Mouse (Mus musculus) CH12.LX (cell line): ENCODE measurements around the gene Catip. TPM values are rescaled to one million over a fixed set of nuclear protein-coding genes. Genes with fewer than 3 reads are reported as not detected.

Experiments used
- DNase-seq: peaks from one replicate; pipeline ENCODE4 v3.0.0-alpha.2; 2013; ENCODE audit errors: extremely low read depth
- H3K27ac ChIP-seq: 2 replicates; pipeline ENCODE4 v1.5.1; 2012; ENCODE audit warnings: low read depth, mild to moderate bottlenecking, control low read depth, moderate library complexity; ENCODE audit not compliant: insufficient read depth
- H3K27me3 ChIP-seq: replicated peaks from 2 replicates; pipeline ENCODE3; 2012; ENCODE audit warnings: inconsistent platforms
- H3K36me3 ChIP-seq, 2 experiments: replicated peaks in 1 of 2; 2 replicates each; pipeline versions ENCODE3 to v1.6.1; 2012; ENCODE audit warnings: inconsistent platforms in 1 of 2, low read length in 1 of 2, mild to moderate bottlenecking in 1 of 2, mixed read lengths in 1 of 2, moderate library complexity in 1 of 2; ENCODE audit not compliant: control insufficient read depth in 1 of 2, insufficient read depth in 1 of 2
- H3K4me1 ChIP-seq, 2 experiments: 2 replicates each; pipeline ENCODE4 v1.6.1; 2012; ENCODE audit warnings: inconsistent platforms in 1 of 2, moderate library complexity in 1 of 2; ENCODE audit not compliant: insufficient read depth in 2 of 2, control insufficient read depth in 1 of 2
- H3K4me2 ChIP-seq: 2 replicates; pipeline ENCODE4 v1.6.1; 2012; ENCODE audit warnings: low read depth, mild to moderate bottlenecking, control low read depth; ENCODE audit not compliant: poor library complexity, insufficient read depth, severe bottlenecking
- H3K4me3 ChIP-seq, 3 experiments: fragments of 150-350 bp in 1 of 3; sonication (generic) in 1 of 3; replicated peaks in 1 of 3; 2 replicates each; pipeline versions ENCODE3 to v1.5.1; 2011 to 2012; ENCODE audit warnings: low read depth in 2 of 3, low read length in 2 of 3, mild to moderate bottlenecking in 2 of 3, moderate library complexity in 2 of 3, control low read depth in 1 of 3, improper control_type of control experiment in 1 of 3, inconsistent platforms in 1 of 3, mixed read lengths in 1 of 3; ENCODE audit not compliant: poor library complexity in 1 of 3
- H3K79me2 ChIP-seq: replicated peaks from 2 replicates; pipeline ENCODE4 v1.6.1; 2012; ENCODE audit warnings: mild to moderate bottlenecking, moderate library complexity; ENCODE audit not compliant: control insufficient read depth, poor library complexity, insufficient read depth, severe bottlenecking; ENCODE audit errors: extremely low read depth
- H3K9ac ChIP-seq: 2 replicates; pipeline ENCODE4 v1.6.1; 2012; ENCODE audit warnings: low read depth, mild to moderate bottlenecking, control low read depth, moderate library complexity; ENCODE audit not compliant: insufficient read depth
- H3K9me3 ChIP-seq: replicated peaks from 2 replicates; pipeline ENCODE3; 2012; ENCODE audit warnings: low read length, inconsistent platforms, mixed read lengths
- BHLHE40 ChIP-seq: IDR thresholded peaks from 2 replicates; pipeline ENCODE4 v1.6.1; 2011; ENCODE audit warnings: mild to moderate bottlenecking, low read depth, low read length, improper control_type of control experiment
- CHD1 ChIP-seq: IDR thresholded peaks from 2 replicates; pipeline ENCODE4 v1.6.1; 2012; ENCODE audit warnings: low read depth, low read length, improper control_type of control experiment, inconsistent platforms
- CTCF ChIP-seq, 2 experiments: IDR thresholded peaks in 1 of 2; conservative IDR thresholded peaks in 1 of 2; 2 replicates each; pipeline ENCODE4 v1.5.1; 2011 to 2012; ENCODE audit warnings: low read depth in 2 of 2, low read length in 2 of 2, improper control_type of control experiment in 1 of 2, inconsistent platforms in 1 of 2, mild to moderate bottlenecking in 1 of 2, moderate library complexity in 1 of 2
- E2F4 ChIP-seq: IDR thresholded peaks from 2 replicates; pipeline ENCODE4 v1.6.1; 2011; ENCODE audit warnings: low read depth, low read length, improper control_type of control experiment; ENCODE audit not compliant: insufficient replicate concordance
- HCFC1 ChIP-seq: IDR thresholded peaks from 2 replicates; pipeline ENCODE4 v1.6.1; 2012; ENCODE audit warnings: low read depth, mild to moderate bottlenecking, inconsistent platforms, low read length, improper control_type of control experiment
- MAZ ChIP-seq: IDR thresholded peaks from 2 replicates; pipeline ENCODE4 v1.6.1; 2012; ENCODE audit warnings: low read depth, mild to moderate bottlenecking, inconsistent platforms, low read length, improper control_type of control experiment, moderate library complexity
- MEF2A ChIP-seq: IDR thresholded peaks from 2 replicates; pipeline ENCODE4 v1.6.1; 2014; ENCODE audit warnings: low read depth, mild to moderate bottlenecking, inconsistent platforms, low read length, improper control_type of control experiment, borderline replicate concordance
- MXI1 ChIP-seq: IDR thresholded peaks from 2 replicates; pipeline ENCODE4 v1.6.1; 2011; ENCODE audit warnings: mild to moderate bottlenecking, low read depth, low read length, improper control_type of control experiment
- NELFE ChIP-seq: IDR thresholded peaks from 2 replicates; pipeline ENCODE4 v1.6.1; 2011; ENCODE audit warnings: low read depth, low read length, improper control_type of control experiment
- PAX5 ChIP-seq: IDR thresholded peaks from 2 replicates; pipeline ENCODE4 v1.6.1; 2012; ENCODE audit warnings: low read length, inconsistent platforms, mixed read lengths
- POLR2AphosphoS2 ChIP-seq: IDR thresholded peaks from 2 replicates; pipeline ENCODE4 v1.6.1; 2011; ENCODE audit warnings: low read depth, low read length, improper control_type of control experiment
- RAD21 ChIP-seq: IDR thresholded peaks from 2 replicates; pipeline ENCODE4 v1.6.1; 2011; ENCODE audit warnings: low read depth, mild to moderate bottlenecking, low read length, improper control_type of control experiment, moderate library complexity
- SMC3 ChIP-seq: IDR thresholded peaks from 2 replicates; pipeline ENCODE4 v1.6.1; 2011; ENCODE audit warnings: low read depth, low read length, improper control_type of control experiment
- TBP ChIP-seq: conservative IDR thresholded peaks from 2 replicates; pipeline ENCODE4 v1.6.1; 2011; ENCODE audit warnings: low read depth, low read length, improper control_type of control experiment
- UBTF ChIP-seq: IDR thresholded peaks from 2 replicates; pipeline ENCODE4 v1.6.1; 2012; ENCODE audit warnings: low read depth, mild to moderate bottlenecking, inconsistent platforms, low read length, improper control_type of control experiment, moderate library complexity
- USF1 ChIP-seq: IDR thresholded peaks from 2 replicates; pipeline ENCODE4 v1.6.1; 2014; ENCODE audit warnings: low read depth, mild to moderate bottlenecking, inconsistent platforms, low read length, improper control_type of control experiment
- ZC3H11A ChIP-seq: IDR thresholded peaks from 2 replicates; pipeline ENCODE4 v1.6.1; 2012; ENCODE audit warnings: low read depth, mild to moderate bottlenecking, inconsistent platforms, low read length, improper control_type of control experiment
- ZKSCAN1 ChIP-seq: IDR thresholded peaks from 2 replicates; pipeline ENCODE4 v1.6.1; 2012; ENCODE audit warnings: low read depth, inconsistent platforms, low read length, improper control_type of control experiment, borderline replicate concordance
- dilution Hi-C: fragments of 300-500 bp; cut with MboI; formaldehyde crosslinking; loops from 2 replicates; pipeline ENCODE4 v1.14.3; 2020; ENCODE audit warnings: low sequenced_read_pairs; ENCODE audit not compliant: extremely low pct_unique_long_range_greater_than_20kb, extremely low pct_ligation_motif_present
- in situ Hi-C: fragments of 300-500 bp; cut with MboI; formaldehyde crosslinking; loops from 3 replicates; pipeline ENCODE4 v1.14.3; 2019; ENCODE audit warnings: low sequenced_read_pairs, low pct_ligation_motif_present, low pct_unique_long_range_greater_than_20kb, mixed read lengths
- polyA plus RNA-seq: library from polyadenylated mRNA; unstranded; fragments of >175 nt; gene quantifications from 2 replicates; pipeline ENCODE4 v1.2.1, GENCODE M21; 2012; ENCODE audit warnings: low read depth; ENCODE audit not compliant: insufficient read length
- total RNA-seq, 2 experiments: library from RNA; depleted of rRNA; stranded (reverse); fragments of 300-350 nt in 1 of 2; fragments of >200 nt in 1 of 2; gene quantifications; 2 replicates each; pipeline ENCODE4 v1.2.3; 2012 to 2014

The Catip gene
- total and polyA plus RNA-seq, 3 experiments, result 0.11 to 2.6 (median 0.30) TPM

DNA sequence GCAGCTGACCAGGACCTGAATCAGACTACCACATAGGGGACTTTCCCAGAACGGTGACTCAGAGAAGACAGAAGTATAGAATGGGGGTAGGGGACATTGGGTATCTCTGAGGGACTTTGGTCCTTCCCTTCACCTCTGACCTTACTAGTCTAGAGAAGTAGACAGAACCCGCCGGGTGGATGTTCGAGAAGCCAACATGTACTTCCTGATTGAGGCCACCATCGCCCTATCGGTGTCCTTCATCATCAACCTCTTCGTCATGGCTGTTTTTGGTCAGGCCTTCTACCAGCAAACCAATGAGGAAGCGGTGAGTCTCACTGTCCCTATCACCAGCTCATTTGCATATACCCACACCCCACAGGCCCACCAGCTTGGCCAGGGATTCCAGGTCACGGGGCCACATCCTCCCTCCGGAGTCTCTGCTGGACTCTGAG lies 19.7 kb downstream of the Catip start (continued):
- TF ChIP-seq RAD21 (no peak; the same call in 1 of the 2 replicates), PAX5 (no peak), MEF2A (peak; percentile 72), ZC3H11A (no peak), ZKSCAN1 (no peak), CTCF (conservative IDR thresholded peaks at IDR 0.05 in 1 of 2, IDR thresholded peaks at IDR 0.05 in 1 of 2; ENCODE audit: low read depth in 2 of 2, low read length in 2 of 2) (no peak), NELFE (0 out of 2 replicates have a peak, but pooled peaks have one; percentile 47), HCFC1 (no peak; the same call in none of the 2 replicates), POLR2AphosphoS2 (no peak)

- in situ Hi-C loops (no loop called here), dilution Hi-C loops (no loop called here)
- peak overlapping the region in 1 of 3 experiments; percentile 25 for H3K4me3 ChIP-seq
- H3K9ac ChIP-seq, result no peak overlapping the region
- no peaks in the 10 kb centered on the region for H3K27me3 ChIP-seq
- no peak overlapping the region for H3K4me2 ChIP-seq
- peaks cover 43 to 81% of the 10 kb centered on the region in 2 experiments for H3K4me1 ChIP-seq
- no peak overlapping the region for H3K27ac ChIP-seq
- TF ChIP-seq MAZ (no peak), SMC3 (no peak), E2F4 (no peak), ZKSCAN1 (no peak), USF1 (no peak), HCFC1 (no peak), CHD1 (no peak), UBTF (no peak), BHLHE40 (no peak), PAX5 (no peak), MXI1 (no peak)
- no peaks in the 10 kb centered on the region for H3K79me2 ChIP-seq
- no peak for DNase-seq
- H3K36me3 ChIP-seq, result peaks cover 0 to 23% of the 10 kb centered on the region in 2 experiments
- no peaks in the 10 kb centered on the region for H3K9me3 ChIP-seq
Measured at GRCm38 (mm10) chr1:74383385-74383784, 21.5 kb downstream of the Catip start.

DNA sequence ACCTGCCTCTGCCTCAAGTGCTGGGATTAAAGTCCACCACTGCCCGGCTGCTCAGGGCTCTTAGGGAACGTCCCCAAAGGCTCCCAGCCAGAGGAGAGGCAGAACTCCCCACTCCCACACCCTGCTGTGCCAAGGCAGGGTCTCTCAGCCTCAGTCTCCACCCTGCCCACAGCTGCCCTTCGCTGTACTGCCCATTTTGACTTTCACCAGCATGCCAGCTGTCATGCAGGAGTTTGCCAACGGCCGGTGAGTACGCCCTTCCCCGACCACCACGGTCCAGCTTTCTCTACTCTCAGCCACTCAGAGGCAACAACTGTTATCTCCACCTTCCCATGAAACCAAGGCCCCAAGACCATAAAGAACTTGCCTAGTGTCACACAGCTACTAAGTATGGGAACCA lies 22.6 kb downstream of the Catip start:
- Histone ChIP-seq H3K9ac (no peak overlapping the region), H3K27ac (no peak overlapping the region), H3K4me1 (peaks cover 41 to 83% of the 10 kb centered on the region in 2 experiments), H3K79me2 (no peaks in the 10 kb centered on the region), H3K27me3 (no peaks in the 10 kb centered on the region), H3K4me3 (peak overlapping the region in 1 of 3 experiments; percentile 17), H3K36me3 (peaks cover 0 to 23% of the 10 kb centered on the region in 2 experiments), H3K4me2 (no peak overlapping the region), H3K9me3 (no peaks in the 10 kb centered on the region)
- DNase-seq, result no peak
- in situ Hi-C loops (no loop called here), dilution Hi-C loops (no loop called here)
- TF ChIP-seq TBP, result no peak
